ENCODE assay signal across 9 mouse cellular contexts in the genomic region with DNA sequence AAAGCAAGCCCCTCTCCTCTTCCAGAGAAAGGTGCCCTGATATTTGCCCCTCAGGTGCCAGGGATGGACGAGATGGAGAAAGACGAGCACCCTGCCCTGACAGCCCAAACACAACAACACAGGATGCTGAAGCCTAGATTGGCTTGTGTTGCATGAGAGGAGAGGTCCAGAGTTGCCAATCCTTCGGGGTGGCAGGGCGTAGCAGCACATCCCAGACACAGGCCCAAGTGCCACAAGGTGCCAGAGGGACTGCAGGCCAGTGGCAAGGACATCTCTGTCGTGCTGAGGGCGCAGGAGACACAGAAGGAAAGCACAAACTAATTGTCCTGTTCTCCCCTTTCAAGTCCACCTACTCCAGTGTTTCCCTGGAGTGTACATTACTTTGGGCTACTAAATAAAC. TPM values are rescaled to one million over a fixed set of nuclear protein-coding genes. Genes with fewer than 3 reads are reported as not detected.
DNase-seq lines count a peak whose midpoint lies in the region; ATAC-seq lines count a peak whose summit lies in the region.
"Had no signal": no experiment of that assay in that cellular context is flagged by ENCODE, and none has a peak within 500 bp of the region (broad histone marks: within the 10 kb centered on the region; RNA-seq: fewer than 3 reads in every experiment).

No protein-coding gene starts in this region.

- no peaks in the 10 kb centered on the region for H3K9me3 ChIP-seq in kidney, embryonic 16.5 days (ENCODE audit: low read length)
- H3K9me3 ChIP-seq in forebrain, embryonic 13.5 days (replicated peaks), result no peaks in the 10 kb centered on the region
- H3K9me3 ChIP-seq in hindbrain, embryonic 16.5 days (ENCODE audit: control insufficient read depth, low read length), result no peaks in the 10 kb centered on the region
- H3K9me3 ChIP-seq in neural tube, embryonic 15.5 days (replicated peaks), result no peaks in the 10 kb centered on the region

- H3K4me3 ChIP-seq in kidney, embryonic 16.5 days (ENCODE audit: low read length), result no peak overlapping the region
- 0 out of 2 replicates have a peak overlapping the region, but pooled peaks have one; percentile 4 for H3K4me3 ChIP-seq in forebrain, embryonic 13.5 days
- H3K4me3 ChIP-seq in hindbrain, embryonic 16.5 days (ENCODE audit: low read length), result no peak overlapping the region
- no peak overlapping the region for H3K4me3 ChIP-seq in neural tube, embryonic 15.5 days (replicated peaks)

- 0 out of 2 replicates have a peak overlapping the region, but pooled peaks have one; percentile 19 for H3K9ac ChIP-seq in kidney, embryonic 16.5 days (replicated peaks; ENCODE audit: low read length)
- peak overlapping the region; percentile 28; the same call in 1 of the 2 replicates for H3K9ac ChIP-seq in forebrain, embryonic 13.5 days
- no peak overlapping the region for H3K9ac ChIP-seq in hindbrain, embryonic 16.5 days (ENCODE audit: low read depth, low read length)
- no peak overlapping the region for H3K9ac ChIP-seq in neural tube, embryonic 15.5 days (replicated peaks)

- 73% methylated on average over 6 of the region's 6 CpGs for WGBS in kidney, embryonic 16.5 days
- WGBS in forebrain, embryonic 13.5 days, result 51% methylated on average over 6 of the region's 6 CpGs
- WGBS in hindbrain, embryonic 16.5 days, result 69% methylated on average over 6 of the region's 6 CpGs
- WGBS in neural tube, embryonic 15.5 days, result 59% methylated on average over 6 of the region's 6 CpGs

- peaks cover 73% of the 10 kb centered on the region for H3K4me1 ChIP-seq in kidney, embryonic 16.5 days (ENCODE audit: insufficient read depth, low read length)
- peaks cover 80% of the 10 kb centered on the region for H3K4me1 ChIP-seq in forebrain, embryonic 13.5 days
- H3K4me1 ChIP-seq in hindbrain, embryonic 16.5 days (ENCODE audit: control insufficient read depth, insufficient read depth, low read depth, low read length), result peaks cover 71% of the 10 kb centered on the region
- peaks cover 91% of the 10 kb centered on the region for H3K4me1 ChIP-seq in neural tube, embryonic 15.5 days

- peaks cover 7% of the 10 kb centered on the region; the same call in 1 of the 2 replicates for H3K36me3 ChIP-seq in kidney, embryonic 16.5 days (ENCODE audit: insufficient read depth, low read length)
- peaks cover 11% of the 10 kb centered on the region for H3K36me3 ChIP-seq in forebrain, embryonic 13.5 days (ENCODE audit: poor library complexity, severe bottlenecking)
- H3K36me3 ChIP-seq in hindbrain, embryonic 16.5 days (ENCODE audit: control insufficient read depth, insufficient read depth, low read length), result no peaks in the 10 kb centered on the region
- peaks cover 4% of the 10 kb centered on the region; the same call in 1 of the 2 replicates for H3K36me3 ChIP-seq in neural tube, embryonic 15.5 days

- intact Hi-C loops in gastrocnemius, postnatal 14 days (cut with DNase I; ENCODE audit: low total_unique reads), result no loop called here

- H3K27me3 ChIP-seq in kidney, embryonic 16.5 days (ENCODE audit: insufficient read depth, low read length), result no peaks in the 10 kb centered on the region
- H3K27me3 ChIP-seq in forebrain, embryonic 13.5 days, result no peaks in the 10 kb centered on the region
- no peaks in the 10 kb centered on the region for H3K27me3 ChIP-seq in hindbrain, embryonic 16.5 days (replicated peaks; ENCODE audit: control insufficient read depth, insufficient read depth, low read length)
- H3K27me3 ChIP-seq in neural tube, embryonic 15.5 days (replicated peaks), result no peaks in the 10 kb centered on the region

- no peak overlapping the region for H3K4me2 ChIP-seq in kidney, embryonic 16.5 days (replicated peaks; ENCODE audit: low read depth, low read length)
- peak overlapping the region; percentile 38 for H3K4me2 ChIP-seq in forebrain, embryonic 13.5 days
- H3K4me2 ChIP-seq in hindbrain, embryonic 16.5 days (ENCODE audit: low read length), result no peak overlapping the region; the same call in 1 of the 2 replicates
- H3K4me2 ChIP-seq in neural tube, embryonic 15.5 days, result peak overlapping the region; percentile 26; the same call in 1 of the 2 replicates

- no peak overlapping the region for H3K27ac ChIP-seq in kidney, embryonic 16.5 days (ENCODE audit: low read length)
- H3K27ac ChIP-seq in forebrain, embryonic 13.5 days, result peak overlapping the region; percentile 55; the same call in 1 of the 2 replicates
- 0 out of 2 replicates have a peak overlapping the region, but pooled peaks have one; percentile 42 for H3K27ac ChIP-seq in hindbrain, embryonic 16.5 days (ENCODE audit: low read depth, low read length)
- H3K27ac ChIP-seq in neural tube, embryonic 15.5 days (replicated peaks), result 0 out of 2 replicates have a peak overlapping the region, but pooled peaks have one; percentile 54

- no peak for DNase-seq in kidney, postnatal 36 days
- no peak for DNase-seq in left cerebral cortex, adult 11 months (ENCODE audit: low spot score)
- no peak for DNase-seq in gastrocnemius, postnatal 14 days
- DNase-seq: adrenal gland, postnatal 14 days; spleen, adult 18-20 months had no signal

- ATAC-seq in kidney, embryonic 16.5 days (ENCODE audit: low FRiP score, low TSS enrichment), result no peak
- no peak for ATAC-seq in forebrain, embryonic 13.5 days
- ATAC-seq in hindbrain, embryonic 16.5 days, result no peak
- ATAC-seq in neural tube, embryonic 15.5 days (ENCODE audit: low FRiP score), result no peak

RNA-seq across cellular contexts. Expression of gene Ski, which starts 8.2 kb away (rescaled TPM):
- polyA plus RNA-seq in kidney, embryonic 16.5 days (2015; fragmentation: Nextera tagmentation; extraction: Ambion mirVana), result 14.5 and 15.9 TPM in 2 replicates
- 11.3 and 12.0 TPM in 2 replicates for polyA plus RNA-seq in forebrain, embryonic 13.5 days (2015; fragmentation: Nextera tagmentation; extraction: Ambion mirVana)
- 11.1 TPM in 2 replicates for polyA plus RNA-seq in hindbrain, embryonic 16.5 days (2015; fragmentation: Nextera tagmentation; extraction: Ambion mirVana)
- 10.0 and 10.6 TPM in 2 replicates for polyA plus RNA-seq in neural tube, embryonic 15.5 days (2015; fragmentation: Nextera tagmentation; extraction: Ambion mirVana)
- total RNA-seq in gastrocnemius, postnatal 14 days (2021), result 10 to 100 TPM; 41.6 to 51.6 TPM

RNA-seq across cellular contexts. Expression of gene Faap20, which starts 35.4 kb away (rescaled TPM):
- 77.4 and 77.8 TPM in 2 replicates for polyA plus RNA-seq in kidney, embryonic 16.5 days (2015; fragmentation: Nextera tagmentation; extraction: Ambion mirVana)
- polyA plus RNA-seq in forebrain, embryonic 13.5 days (2015; fragmentation: Nextera tagmentation; extraction: Ambion mirVana), result 90.3 and 93.2 TPM in 2 replicates
- 72.1 and 72.5 TPM in 2 replicates for polyA plus RNA-seq in hindbrain, embryonic 16.5 days (2015; fragmentation: Nextera tagmentation; extraction: Ambion mirVana)
- 69.7 and 73.1 TPM in 2 replicates for polyA plus RNA-seq in neural tube, embryonic 15.5 days (2015; fragmentation: Nextera tagmentation; extraction: Ambion mirVana)
- 10 to 100 TPM; 11.9 to 15.3 TPM for total RNA-seq in gastrocnemius, postnatal 14 days (2021)

Comparison
In these comparisons a context has a peak if more than half of its experiments do, and no peak if none do; other contexts are left out.
1. H3K4me2 ChIP-seq: peak in forebrain, embryonic 13.5 days (single experiment) and neural tube, embryonic 15.5 days (single experiment); none in kidney, embryonic 16.5 days (single experiment) and hindbrain, embryonic 16.5 days (single experiment).
2. H3K9ac ChIP-seq: peak in kidney, embryonic 16.5 days (single experiment) and forebrain, embryonic 13.5 days (single experiment); none in hindbrain, embryonic 16.5 days (single experiment) and neural tube, embryonic 15.5 days (single experiment).